9 mouse cellular contexts compared by ENCODE assay signal in the genomic region with DNA sequence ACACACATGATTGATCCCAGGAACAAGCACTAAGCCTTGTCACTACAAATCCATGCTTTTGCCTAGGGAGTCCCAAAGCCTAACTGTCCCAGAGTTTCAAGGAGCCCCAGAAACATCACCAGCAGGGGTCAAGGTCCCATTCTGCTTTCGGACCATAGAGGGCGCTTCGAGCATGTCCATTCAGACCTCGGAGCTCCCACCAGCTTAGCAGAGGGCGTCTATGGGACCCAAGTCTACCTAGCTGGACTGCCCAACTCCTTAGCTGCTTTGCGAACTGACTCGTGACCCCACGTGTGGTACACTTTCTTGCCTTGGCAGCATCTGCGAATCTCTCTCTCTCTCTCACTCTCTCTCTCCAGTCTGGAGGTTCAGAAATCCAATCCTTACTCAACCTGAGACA. TPM values are rescaled to one million over a fixed set of nuclear protein-coding genes. Genes with fewer than 3 reads are reported as not detected.
DNase-seq lines count a peak whose midpoint lies in the region; ATAC-seq and TF ChIP-seq lines count a peak whose summit lies in the region.
"Had no signal": no experiment of that assay in that cellular context is flagged by ENCODE, and none has a peak within 500 bp of the region (broad histone marks: within the 10 kb centered on the region; RNA-seq: fewer than 3 reads in every experiment).

No protein-coding gene starts in this region.

- in situ Hi-C loops in ES-E14 (cut with MboI; ENCODE audit: low sequenced_read_pairs in 2 of 2, unreplicated experiment in 2 of 2) = loop anchor here (5.0 to 25.0 kb wide), 3 partner anchors 502 to 1306 kb away; a partner anchor contains a TSS

- H3K27ac ChIP-seq in forebrain, embryonic 14.5 days (ENCODE audit: low read depth, low read length) = no peak overlapping the region
- no peak overlapping the region for H3K27ac ChIP-seq in forebrain, embryonic 12.5 days
- no peak overlapping the region for H3K27ac ChIP-seq in ES-E14 (ENCODE audit: insufficient read depth, low read depth, low read length, poor library complexity, severe bottlenecking)
- H3K27ac ChIP-seq in heart, embryonic 16.5 days (ENCODE audit: low read length) = no peak overlapping the region
- H3K27ac ChIP-seq in limb, embryonic 10.5 days = no peak overlapping the region
- H3K27ac ChIP-seq in midbrain, embryonic 16.5 days (ENCODE audit: low read length) = peak overlapping the region; percentile 79

- H3K9me3 ChIP-seq in forebrain, embryonic 14.5 days (replicated peaks; ENCODE audit: control insufficient read depth, low read length) = no peaks in the 10 kb centered on the region
- no peaks in the 10 kb centered on the region for H3K9me3 ChIP-seq in forebrain, embryonic 12.5 days
- no peaks in the 10 kb centered on the region for H3K9me3 ChIP-seq in ES-E14 (ENCODE audit: control insufficient read depth, insufficient read depth, low read depth, low read length)
- H3K9me3 ChIP-seq in heart, embryonic 16.5 days (replicated peaks; ENCODE audit: control insufficient read depth, low read length) = no peaks in the 10 kb centered on the region
- no peaks in the 10 kb centered on the region for H3K9me3 ChIP-seq in limb, embryonic 10.5 days (replicated peaks)
- no peaks in the 10 kb centered on the region for H3K9me3 ChIP-seq in midbrain, embryonic 16.5 days (replicated peaks; ENCODE audit: control insufficient read depth, low read length, poor library complexity, severe bottlenecking)

- no peak overlapping the region for H3K4me3 ChIP-seq in forebrain, embryonic 14.5 days (ENCODE audit: low read depth, low read length)
- H3K4me3 ChIP-seq in forebrain, embryonic 12.5 days (replicated peaks) = no peak overlapping the region
- H3K4me3 ChIP-seq in ES-E14 (ENCODE audit: insufficient read depth in 1 of 2, low read depth in 1 of 2, low read length in 2 of 2, poor library complexity in 1 of 2, severe bottlenecking in 1 of 2) = no peak overlapping the region; a peak in 1 of 4 replicates
- H3K4me3 ChIP-seq in heart, embryonic 16.5 days (ENCODE audit: low read length) = no peak overlapping the region
- H3K4me3 ChIP-seq in limb, embryonic 10.5 days = no peak overlapping the region
- H3K4me3 ChIP-seq in midbrain, embryonic 16.5 days (ENCODE audit: low read depth, low read length) = peak overlapping the region; percentile 53

- no peak overlapping the region for H3K4me2 ChIP-seq in forebrain, embryonic 14.5 days (ENCODE audit: low read length)
- H3K4me2 ChIP-seq in forebrain, embryonic 12.5 days = no peak overlapping the region
- no peak overlapping the region for H3K4me2 ChIP-seq in heart, embryonic 16.5 days (ENCODE audit: low read depth, low read length)
- peak overlapping the region; percentile 60 for H3K4me2 ChIP-seq in midbrain, embryonic 16.5 days (ENCODE audit: low read length)

- peak; percentile 55 for DNase-seq in forebrain, embryonic 14.5 days (ENCODE audit: low spot score)
- no peak for DNase-seq in ES-E14 (ENCODE audit: low read depth, low spot score)
- DNase-seq in limb, embryonic 10.5 days (ENCODE audit: low spot score) = peak; percentile 75
- no peak for DNase-seq in ovary, postnatal 14 days (ENCODE audit: low spot score)

- ATAC-seq in forebrain, embryonic 14.5 days = no peak
- ATAC-seq in forebrain, embryonic 12.5 days (ENCODE audit: low FRiP score) = no peak
- ATAC-seq in heart, embryonic 16.5 days (replicated peaks; ENCODE audit: extremely low read depth, insufficient read depth, low FRiP score) = peak; percentile 56
- ATAC-seq in midbrain, embryonic 16.5 days = no peak
- no peak for ATAC-seq in activated CD4-positive, CD25-positive, alpha-beta regulatory T cell, adult 4 months

- under 1% methylated on average over 9 of the region's 9 CpGs for WGBS in forebrain, embryonic 14.5 days
- WGBS in forebrain, embryonic 12.5 days = 3% methylated on average over 9 of the region's 9 CpGs
- WGBS in heart, embryonic 16.5 days = 10% methylated on average over 9 of the region's 9 CpGs
- WGBS in limb, embryonic 10.5 days = 1% methylated on average over 9 of the region's 9 CpGs
- 9% methylated on average over 9 of the region's 9 CpGs for WGBS in midbrain, embryonic 16.5 days

- no peaks in the 10 kb centered on the region for H3K36me3 ChIP-seq in forebrain, embryonic 14.5 days (ENCODE audit: control insufficient read depth, insufficient read depth, low read length)
- H3K36me3 ChIP-seq in forebrain, embryonic 12.5 days (replicated peaks) = no peaks in the 10 kb centered on the region
- H3K36me3 ChIP-seq in ES-E14 (ENCODE audit: control insufficient read depth, insufficient read depth, low read length, poor library complexity, severe bottlenecking) = no peaks in the 10 kb centered on the region
- H3K36me3 ChIP-seq in heart, embryonic 16.5 days (ENCODE audit: control insufficient read depth, insufficient read depth) = no peaks in the 10 kb centered on the region
- no peaks in the 10 kb centered on the region for H3K36me3 ChIP-seq in limb, embryonic 10.5 days
- H3K36me3 ChIP-seq in midbrain, embryonic 16.5 days (ENCODE audit: control insufficient read depth, insufficient read depth, low read length) = no peaks in the 10 kb centered on the region; the same call in 1 of the 2 replicates

- H3K4me1 ChIP-seq in forebrain, embryonic 14.5 days (ENCODE audit: control insufficient read depth, insufficient read depth, low read length) = peaks cover 14% of the 10 kb centered on the region
- peaks cover 68% of the 10 kb centered on the region for H3K4me1 ChIP-seq in forebrain, embryonic 12.5 days
- peaks cover 0 to 3% of the 10 kb centered on the region in 2 experiments; a peak in 1 of 4 replicates for H3K4me1 ChIP-seq in ES-E14 (ENCODE audit: control insufficient read depth in 2 of 2, insufficient read depth in 2 of 2, low read length in 2 of 2, poor library complexity in 1 of 2)
- no peaks in the 10 kb centered on the region for H3K4me1 ChIP-seq in heart, embryonic 16.5 days (ENCODE audit: control insufficient read depth, insufficient read depth, low read length)
- H3K4me1 ChIP-seq in limb, embryonic 10.5 days = peaks cover 40% of the 10 kb centered on the region
- peaks cover 33% of the 10 kb centered on the region for H3K4me1 ChIP-seq in midbrain, embryonic 16.5 days (ENCODE audit: control insufficient read depth, insufficient read depth, low read length)

- H3K9ac ChIP-seq in forebrain, embryonic 14.5 days (ENCODE audit: low read length) = no peak overlapping the region
- H3K9ac ChIP-seq in forebrain, embryonic 12.5 days = no peak overlapping the region
- H3K9ac ChIP-seq in ES-E14 (ENCODE audit: insufficient read depth, low read depth, low read length, poor library complexity, severe bottlenecking) = no peak overlapping the region
- H3K9ac ChIP-seq in heart, embryonic 16.5 days (ENCODE audit: low read length) = no peak overlapping the region
- H3K9ac ChIP-seq in midbrain, embryonic 16.5 days (ENCODE audit: low read depth, low read length) = peak overlapping the region; percentile 59

- peaks cover 80% of the 10 kb centered on the region for H3K27me3 ChIP-seq in forebrain, embryonic 14.5 days (replicated peaks; ENCODE audit: control insufficient read depth, insufficient read depth, low read length)
- peaks cover 97% of the 10 kb centered on the region for H3K27me3 ChIP-seq in forebrain, embryonic 12.5 days
- peaks cover 69% of the 10 kb centered on the region for H3K27me3 ChIP-seq in heart, embryonic 16.5 days (ENCODE audit: control insufficient read depth, insufficient read depth, low read length)
- peaks cover 100% of the 10 kb centered on the region for H3K27me3 ChIP-seq in limb, embryonic 10.5 days (ENCODE audit: low read depth, poor library complexity, severe bottlenecking)
- peaks cover 11% of the 10 kb centered on the region for H3K27me3 ChIP-seq in midbrain, embryonic 16.5 days (ENCODE audit: control insufficient read depth, insufficient read depth, low read depth, low read length)
- H3K27me3 ChIP-seq: CH12.LX had no signal

TF ChIP-seq in ES-E14, 5 proteins besides CTCF, POLR2A, EP300 and RAD21:
- TF ChIP-seq ZC3H11A (IDR thresholded peaks at IDR 0.05; ENCODE audit: borderline replicate concordance, low read depth, low read length) (peak; percentile 3; the same call in 1 of the 2 replicates), MAFK (IDR thresholded peaks at IDR 0.05; ENCODE audit: insufficient read depth, low read depth, low read length) (no peak), CHD2 (IDR thresholded peaks at IDR 0.05; ENCODE audit: low read depth, low read length) (no peak), HCFC1 (IDR thresholded peaks at IDR 0.05; ENCODE audit: borderline replicate concordance, insufficient read depth, low read length) (no peak), ZNF384 (IDR thresholded peaks at IDR 0.05; ENCODE audit: low read depth, low read length) (no peak)

RNA-seq across cellular contexts. Expression of a gene that starts 7.0 kb away (rescaled TPM):
- 0.32 and 0.62 TPM in 2 replicates for polyA plus RNA-seq in forebrain, embryonic 14.5 days (2014; fragmentation: Nextera tagmentation; extraction: Ambion mirVana)
- 0.96 and 1.6 TPM in 2 replicates for polyA plus RNA-seq in forebrain, embryonic 12.5 days (2016; fragmentation: Nextera tagmentation; extraction: Ambion mirVana)
- 1.5 and 5.5 TPM in 2 replicates for total RNA-seq in ES-E14 (2012; rRNA removed)
- polyA plus RNA-seq in heart, embryonic 16.5 days (2015; fragmentation: Nextera tagmentation; extraction: Ambion mirVana) = 1.8 and 2.9 TPM in 2 replicates
- not detected in 2 replicates for polyA plus RNA-seq in limb, embryonic 10.5 days (2016; fragmentation: Nextera tagmentation; extraction: Ambion mirVana)
- 9.6 and 10.3 TPM in 2 replicates for polyA plus RNA-seq in midbrain, embryonic 16.5 days (2015; fragmentation: Nextera tagmentation; extraction: Ambion mirVana)
- polyA plus RNA-seq in activated CD4-positive, CD25-positive, alpha-beta regulatory T cell, adult 4 months (2017; shearing (Covaris generic)) = not detected
- total RNA-seq: CH12.LX had no signal

Comparison
In these comparisons a context has a peak if more than half of its experiments do, and no peak if none do; other contexts are left out.
1. DNase-seq: peak in forebrain, embryonic 14.5 days (single experiment) and limb, embryonic 10.5 days (single experiment); none in ES-E14 (single experiment) and ovary, postnatal 14 days (single experiment).